Mouse (Mus musculus): ENCODE results near the gene Trak2.
"Not testable (repeated sequence)": the region's sequence is repeated elsewhere in the genome, so short reads cannot be mapped to it uniquely, and the experiment has no call there.

The Trak2 gene

GRCm38 (mm10) chr1:58973366-58974221 is at the start of gene Trak2, which contains the start of gene Stradb:
TSS of gene Trak2 (minus strand) at chr1:58973430.
TSS of gene Stradb (plus strand) at chr1:58973522.
- DNase-seq (ENCODE audit: low spot score), result peak; percentile 96

- no peak for DNase-seq (ENCODE audit: low spot score)
Observed at GRCm38 (mm10) chr1:59021556-59021955, 48.3 kb upstream of the Trak2 start.

- no peak for DNase-seq (ENCODE audit: low spot score)
Observed at GRCm38 (mm10) chr1:59009250-59009649, 36.0 kb upstream of the Trak2 start.

- no peak for DNase-seq (ENCODE audit: low spot score)
Observed at GRCm38 (mm10) chr1:58995313-58995712, 22.1 kb upstream of the Trak2 start.

- no peak for DNase-seq (ENCODE audit: low spot score)
Observed at GRCm38 (mm10) chr1:58993723-58994122, 20.5 kb upstream of the Trak2 start.

GRCm38 (mm10) chr1:58993144-58993543 is 19.9 kb upstream of the Trak2 start:
- DNase-seq (ENCODE audit: low spot score), result no peak

- DNase-seq (ENCODE audit: low spot score), result no peak
Observed at GRCm38 (mm10) chr1:58984586-58984985, 11.4 kb upstream of the Trak2 start.

- no peak for DNase-seq (ENCODE audit: low spot score)
Observed at GRCm38 (mm10) chr1:58982276-58982675, 9.0 kb upstream of the Trak2 start.

GRCm38 (mm10) chr1:58972851-58973365 is 322 bp downstream of the Trak2 start:
- DNase-seq (ENCODE audit: low spot score), result peak; percentile 77

GRCm38 (mm10) chr1:58971097-58971496 is 2.1 kb downstream of the Trak2 start:
- no peak for DNase-seq (ENCODE audit: low spot score)

GRCm38 (mm10) chr1:58970054-58970453 is 3.2 kb downstream of the Trak2 start:
- DNase-seq (ENCODE audit: low spot score), result no peak

- no peak for DNase-seq (ENCODE audit: low spot score)
Observed at GRCm38 (mm10) chr1:58967534-58967933, 5.7 kb downstream of the Trak2 start.

- no peak for DNase-seq (ENCODE audit: low spot score)
Observed at GRCm38 (mm10) chr1:58962865-58963264, 10.4 kb downstream of the Trak2 start.

GRCm38 (mm10) chr1:58962418-58962817 is 10.8 kb downstream of the Trak2 start:
- DNase-seq (ENCODE audit: low spot score), result no peak

- no peak for DNase-seq (ENCODE audit: low spot score)
Observed at GRCm38 (mm10) chr1:58961152-58961893, 11.9 kb downstream of the Trak2 start.

- DNase-seq (ENCODE audit: low spot score), result no peak
Observed at GRCm38 (mm10) chr1:58959682-58960081, 13.5 kb downstream of the Trak2 start.

- DNase-seq (ENCODE audit: low spot score), result not testable (repeated sequence)
Observed at GRCm38 (mm10) chr1:58958789-58959526, 14.3 kb downstream of the Trak2 start.

- DNase-seq (ENCODE audit: low spot score), result no peak
Observed at GRCm38 (mm10) chr1:58957931-58958330, 15.3 kb downstream of the Trak2 start.

GRCm38 (mm10) chr1:58956229-58956628 is 17.0 kb downstream of the Trak2 start:
- DNase-seq (ENCODE audit: low spot score), result no peak

- DNase-seq (ENCODE audit: low spot score), result no peak
Observed at GRCm38 (mm10) chr1:58955716-58956115, 17.5 kb downstream of the Trak2 start.

GRCm38 (mm10) chr1:58954578-58955410 is 18.4 kb downstream of the Trak2 start:
- DNase-seq (ENCODE audit: low spot score), result no peak

Data from MN1 (cell line).